Mouse (Mus musculus): ENCODE data around the gene Zkscan14.

Zkscan14 gene

GRCm38 (mm10) chr5:145202446-145202845 is 778 bp upstream of the Zkscan14 start:
- DNase-seq (ENCODE audit: low spot score in 2 of 2) = no peak

- no peak for DNase-seq (ENCODE audit: low spot score in 2 of 2)
Observed at GRCm38 (mm10) chr5:145200387-145200786, 1.3 kb downstream of the Zkscan14 start.

- DNase-seq (ENCODE audit: low spot score in 2 of 2) = no peak
Observed at GRCm38 (mm10) chr5:145191962-145192361, 9.7 kb downstream of the Zkscan14 start, which contains the start of gene Atp5j2. Gene Atp5j2, minus strand, starts transcription at chr5:145192062.

GRCm38 (mm10) chr5:145190875-145191798 is 10.5 kb downstream of the Zkscan14 start:
- DNase-seq (ENCODE audit: low spot score in 2 of 2) = peak; percentile 79 to 84

GRCm38 (mm10) chr5:145190373-145190772 is 11.3 kb downstream of the Zkscan14 start:
- no peak for DNase-seq (ENCODE audit: low spot score in 2 of 2)

- no peak for DNase-seq (ENCODE audit: low spot score in 2 of 2)
Observed at GRCm38 (mm10) chr5:145189416-145189815, 12.3 kb downstream of the Zkscan14 start.

- no peak for DNase-seq (ENCODE audit: low spot score in 2 of 2)
Observed at GRCm38 (mm10) chr5:145185244-145185643, 16.4 kb downstream of the Zkscan14 start.

- DNase-seq (ENCODE audit: low spot score in 2 of 2) = no peak
Observed at GRCm38 (mm10) chr5:145178461-145178980, 23.1 kb downstream of the Zkscan14 start.

GRCm38 (mm10) chr5:145167306-145167661 is 34.4 kb downstream of the Zkscan14 start:
- DNase-seq (ENCODE audit: low spot score in 2 of 2) = no peak

GRCm38 (mm10) chr5:145166536-145167305 is 34.9 kb downstream of the Zkscan14 start, which contains the start of the genes Ptcd1 and Cpsf4:
Gene Ptcd1, minus strand, starts transcription at chr5:145167108.
Gene Cpsf4, plus strand, starts transcription at chr5:145167213.
- DNase-seq (ENCODE audit: low spot score in 2 of 2) = peak; percentile 98 to 100

GRCm38 (mm10) chr5:145165184-145165583 is 36.5 kb downstream of the Zkscan14 start:
- DNase-seq (ENCODE audit: low spot score in 2 of 2) = no peak

GRCm38 (mm10) chr5:145164710-145165109 is 37.0 kb downstream of the Zkscan14 start:
- DNase-seq (ENCODE audit: low spot score in 2 of 2) = no peak

GRCm38 (mm10) chr5:145161361-145161760 is 40.3 kb downstream of the Zkscan14 start:
- no peak for DNase-seq (ENCODE audit: low spot score in 2 of 2)

- DNase-seq (ENCODE audit: low spot score in 2 of 2) = no peak
Observed at GRCm38 (mm10) chr5:145152690-145153089, 49.0 kb downstream of the Zkscan14 start.

GRCm38 (mm10) chr5:145149294-145149693 is 52.4 kb downstream of the Zkscan14 start:
- no peak for DNase-seq (ENCODE audit: low spot score in 2 of 2)

GRCm38 (mm10) chr5:145147748-145148147 is 53.9 kb downstream of the Zkscan14 start:
- no peak for DNase-seq (ENCODE audit: low spot score in 2 of 2)
